Mouse (Mus musculus) testis, adult 2 months (tissue): Measurements from ENCODE around the gene Lpin1. TPM values are rescaled to one million over a fixed set of nuclear protein-coding genes. Genes with fewer than 3 reads are reported as not detected.

Source experiments
- H3K27ac ChIP-seq: fragments of 200-500 bp; 2 replicates; pipeline ENCODE4 v1.5.1; 2012; ENCODE audit warnings: low read depth, low read length; ENCODE audit not compliant: control insufficient read depth, insufficient read depth
- H3K27me3 ChIP-seq: fragments of 200-500 bp; 2 replicates; pipeline ENCODE4 v1.6.1; 2012; ENCODE audit warnings: mild to moderate bottlenecking, low read length, moderate library complexity; ENCODE audit not compliant: control insufficient read depth, insufficient read depth
- H3K36me3 ChIP-seq: fragments of 200-500 bp; 2 replicates; pipeline ENCODE4 v1.6.1; 2012; ENCODE audit warnings: mild to moderate bottlenecking, low read length; ENCODE audit not compliant: control insufficient read depth, insufficient read depth
- H3K4me1 ChIP-seq: fragments of 200-500 bp; 2 replicates; pipeline ENCODE4 v1.6.1; 2012; ENCODE audit warnings: low read length; ENCODE audit not compliant: control insufficient read depth, insufficient read depth
- H3K4me3 ChIP-seq: fragments of 200-500 bp; 2 replicates; pipeline ENCODE4 v1.5.1; 2012; ENCODE audit warnings: low read depth, mild to moderate bottlenecking, low read length, moderate library complexity, mixed read lengths; ENCODE audit not compliant: control insufficient read depth
- CTCF ChIP-seq: fragments of 200-500 bp; IDR thresholded peaks from 2 replicates; pipeline ENCODE4 v1.5.1; 2012; ENCODE audit warnings: low read depth, mild to moderate bottlenecking, inconsistent platforms, low read length, moderate library complexity; ENCODE audit not compliant: control insufficient read depth, insufficient read depth, insufficient replicate concordance
- POLR2A ChIP-seq: fragments of 200-500 bp; IDR thresholded peaks from 2 replicates; pipeline ENCODE4 v1.6.1; 2012; ENCODE audit warnings: low read depth, mild to moderate bottlenecking, inconsistent platforms, low read length, moderate library complexity; ENCODE audit not compliant: control insufficient read depth
- polyA plus RNA-seq: library from polyadenylated mRNA; depleted of rRNA; stranded (reverse); fragments of >200 nt; gene quantifications from 2 replicates; pipeline ENCODE4 v1.2.3, GENCODE M21; 2012

The Lpin1 gene
- polyA plus RNA-seq, 1 experiment = 301 TPM

- H3K27ac ChIP-seq = no peak overlapping the region
- H3K27me3 ChIP-seq = no peaks in the 10 kb centered on the region
- H3K4me1 ChIP-seq = no peaks in the 10 kb centered on the region
- H3K4me3 ChIP-seq = peak overlapping the region; percentile 69; the same call in 1 of the 2 replicates
- no peak for TF ChIP-seq POLR2A
- TF ChIP-seq CTCF = no peak
- H3K36me3 ChIP-seq = no peaks in the 10 kb centered on the region
Observed at GRCm38 (mm10) chr12:16644698-16645097, 33.9 kb upstream of the Lpin1 start.

- Histone ChIP-seq H3K4me1 (no peaks in the 10 kb centered on the region), H3K36me3 (no peaks in the 10 kb centered on the region), H3K4me3 (peak overlapping the region; percentile 69), H3K27me3 (no peaks in the 10 kb centered on the region), H3K27ac (no peak overlapping the region)
- TF ChIP-seq POLR2A (no peak), CTCF (no peak)
Observed at GRCm38 (mm10) chr12:16643508-16644345, 33.0 kb upstream of the Lpin1 start.

DNA sequence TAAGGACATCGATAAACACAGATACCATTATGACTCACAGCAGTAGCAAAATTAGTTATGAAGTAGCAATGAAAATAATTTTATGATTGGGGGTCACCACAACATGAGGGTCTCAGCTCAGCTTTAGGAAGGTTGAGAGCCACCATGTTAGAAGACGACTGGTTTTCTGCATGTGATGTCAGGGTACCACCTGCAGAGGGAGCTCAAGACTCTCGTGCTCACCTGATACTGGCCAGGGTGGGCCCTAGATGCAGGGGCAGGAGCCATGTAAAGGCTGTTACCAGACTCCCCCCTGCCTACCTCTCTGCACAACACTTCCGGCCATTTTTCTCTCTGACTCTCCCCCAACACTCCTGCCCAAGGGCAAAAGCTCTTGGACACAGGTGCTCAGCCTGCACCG, 31.2 kb upstream of the Lpin1 start:
- TF ChIP-seq CTCF (peak; percentile 60; the same call in 1 of the 2 replicates), POLR2A (no peak)

DNA sequence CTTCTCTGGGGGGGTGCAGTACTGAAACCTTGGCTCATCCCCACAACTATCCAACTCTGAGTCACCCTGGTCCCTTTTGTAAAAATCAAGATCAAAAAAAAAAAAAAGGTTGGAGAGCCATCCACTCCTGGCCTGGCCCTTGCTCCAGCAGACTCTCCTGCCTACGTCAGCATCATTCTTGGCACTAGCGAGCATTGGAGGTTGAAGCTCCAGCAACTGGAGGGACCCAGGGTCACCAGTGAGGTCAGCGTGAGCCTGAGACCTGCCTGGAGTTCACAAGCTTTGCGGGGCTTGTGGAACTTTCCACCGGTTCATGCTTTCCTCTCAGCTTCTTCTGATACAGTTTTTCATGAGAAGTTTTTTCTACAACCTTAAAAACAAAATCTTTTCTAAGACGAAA, 29.3 kb upstream of the Lpin1 start:
- no peaks in the 10 kb centered on the region for H3K36me3 ChIP-seq
- H3K4me1 ChIP-seq = no peaks in the 10 kb centered on the region
- TF ChIP-seq CTCF = no peak
- TF ChIP-seq POLR2A = no peak
- no peaks in the 10 kb centered on the region for H3K27me3 ChIP-seq
- H3K4me3 ChIP-seq = no peak overlapping the region
- no peak overlapping the region for H3K27ac ChIP-seq

More for the DNA sequence above, 31.2 kb upstream of the Lpin1 start:
- Histone ChIP-seq H3K36me3 (no peaks in the 10 kb centered on the region), H3K27ac (no peak overlapping the region), H3K4me3 (no peak overlapping the region), H3K4me1 (no peaks in the 10 kb centered on the region), H3K27me3 (no peaks in the 10 kb centered on the region)

- TF ChIP-seq POLR2A = no peak
- H3K27ac ChIP-seq = no peak overlapping the region
- H3K36me3 ChIP-seq = no peaks in the 10 kb centered on the region
- H3K27me3 ChIP-seq = no peaks in the 10 kb centered on the region
- no peak overlapping the region for H3K4me3 ChIP-seq
- H3K4me1 ChIP-seq = no peaks in the 10 kb centered on the region
Observed at GRCm38 (mm10) chr12:16639078-16639771, 28.5 kb upstream of the Lpin1 start.

- TF ChIP-seq CTCF = no peak
- no peak for TF ChIP-seq POLR2A
- H3K36me3 ChIP-seq = no peaks in the 10 kb centered on the region
- H3K27me3 ChIP-seq = no peaks in the 10 kb centered on the region
- no peak overlapping the region for H3K4me3 ChIP-seq
- H3K4me1 ChIP-seq = no peaks in the 10 kb centered on the region
- no peak overlapping the region for H3K27ac ChIP-seq
Observed at GRCm38 (mm10) chr12:16635816-16636215, 25.1 kb upstream of the Lpin1 start.

DNA sequence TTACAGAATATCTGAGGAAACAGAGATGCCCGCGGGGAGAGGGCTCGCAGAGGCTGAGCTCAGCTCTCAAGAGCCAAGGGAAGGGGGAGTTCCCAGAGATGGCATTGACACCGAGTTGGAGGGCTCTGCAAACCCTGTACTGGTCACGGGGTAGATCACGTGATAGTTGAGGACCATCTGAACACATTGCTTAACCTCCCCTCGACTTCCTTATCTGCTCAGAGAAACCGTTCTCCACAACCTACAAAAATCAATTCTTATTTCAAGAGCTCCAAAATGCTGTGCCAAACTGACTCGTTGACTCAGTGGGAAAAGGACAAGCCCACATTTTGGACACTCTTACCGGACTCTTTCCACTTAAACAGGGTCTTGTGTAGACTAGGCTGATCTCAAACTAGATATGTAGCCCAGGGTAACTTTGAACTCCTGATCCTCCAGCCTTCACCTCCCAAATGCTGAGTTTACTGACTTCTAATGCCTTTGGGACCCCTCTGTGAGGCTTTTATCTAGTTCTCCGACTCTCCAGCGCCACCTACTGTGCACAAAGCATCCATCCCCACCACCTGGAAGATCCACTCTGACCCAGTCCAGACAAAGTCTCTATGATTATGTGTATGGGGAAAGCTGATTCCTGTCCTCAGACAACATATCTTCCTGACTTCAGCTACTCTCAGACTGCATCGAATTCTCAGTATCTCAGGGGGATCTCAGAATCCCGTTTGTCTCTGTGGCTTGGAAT, 23.5 kb upstream of the Lpin1 start:
- peak; percentile 50; the same call in 1 of the 2 replicates for TF ChIP-seq CTCF
- TF ChIP-seq POLR2A = no peak
- Histone ChIP-seq H3K27ac (no peak overlapping the region), H3K4me3 (no peak overlapping the region)

More for the DNA sequence above, 23.5 kb upstream of the Lpin1 start:
- Histone ChIP-seq H3K4me1 (no peaks in the 10 kb centered on the region), H3K36me3 (no peaks in the 10 kb centered on the region), H3K27me3 (no peaks in the 10 kb centered on the region)
